Mouse (Mus musculus) hindbrain, embryonic 12.5 days (tissue): ENCODE results near the gene Wdr25. TPM values are rescaled to one million over a fixed set of nuclear protein-coding genes. Genes with fewer than 3 reads are reported as not detected.

Experiments used
- ATAC-seq: fragments of 200-750 bp; cut with Nextera tagmentation; 2 replicates; pipeline ENCODE4 v1.8.0; 2017; ENCODE audit warnings: moderate TSS enrichment; ENCODE audit not compliant: low FRiP score
- H3K27ac ChIP-seq: fragments of 300-500 bp; sonication (generic); 2 replicates; pipeline ENCODE4 v1.5.1; 2016; ENCODE audit warnings: mild to moderate bottlenecking
- H3K27me3 ChIP-seq: fragments of 300-500 bp; sonication (generic); 2 replicates; pipeline ENCODE4 v1.6.1; 2016; ENCODE audit warnings: mild to moderate bottlenecking
- H3K36me3 ChIP-seq: fragments of 300-500 bp; sonication (generic); 2 replicates; pipeline ENCODE4 v1.6.1; 2016; ENCODE audit warnings: mild to moderate bottlenecking
- H3K4me1 ChIP-seq: fragments of 300-500 bp; sonication (generic); 2 replicates; pipeline ENCODE4 v1.6.1; 2016
- H3K4me2 ChIP-seq: fragments of 300-500 bp; sonication (generic); replicated peaks from 2 replicates; pipeline ENCODE4 v1.6.1; 2016; ENCODE audit warnings: mild to moderate bottlenecking
- H3K4me3 ChIP-seq: fragments of 300-500 bp; sonication (generic); 2 replicates; pipeline ENCODE4 v1.5.1; 2016; ENCODE audit warnings: mild to moderate bottlenecking
- H3K9ac ChIP-seq: fragments of 300-500 bp; sonication (generic); 2 replicates; pipeline ENCODE4 v1.6.1; 2016; ENCODE audit warnings: mild to moderate bottlenecking, moderate library complexity
- H3K9me3 ChIP-seq: fragments of 300-500 bp; sonication (generic); replicated peaks from 2 replicates; pipeline ENCODE4 v1.6.1; 2016; ENCODE audit warnings: mild to moderate bottlenecking
- WGBS: fragments of 180-500 bp; shearing (Covaris S2); methylation state at CpG from one replicate; pipeline ENCODE4 v1.1.7; 2016; 5-methylcytosine and 5-hydroxymethylcytosine counted together
- polyA plus RNA-seq: library from polyadenylated mRNA; unstranded; fragments of >200 nt; fragmentation: Nextera tagmentation; extraction: Ambion mirVana; gene quantifications from 2 replicates; pipeline ENCODE4 v1.2.1, GENCODE M21; 2016

Wdr25 gene
- polyA plus RNA-seq, 1 experiment from 2014 or later: 9.7 TPM

DNA sequence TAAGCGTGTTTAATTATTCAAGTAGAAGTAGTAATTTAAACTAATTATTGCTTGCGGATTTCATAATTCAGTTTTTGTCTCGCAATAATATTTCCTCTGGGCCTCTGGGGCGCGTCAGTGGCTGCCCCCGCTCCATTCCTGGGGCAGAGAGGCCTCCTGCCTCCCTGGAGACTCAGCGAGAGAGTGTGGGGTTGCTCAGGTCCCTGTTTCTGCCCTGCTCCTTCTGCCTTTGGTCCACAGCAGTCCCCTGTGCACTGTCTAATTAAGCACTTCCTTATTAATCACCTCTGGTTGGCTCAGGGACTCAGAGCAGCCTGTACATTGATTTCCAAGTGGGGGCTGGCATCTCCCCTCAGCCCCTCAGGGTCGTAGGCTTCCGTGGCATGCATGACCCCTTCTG lies 24.1 kb downstream of the Wdr25 start:
- ATAC-seq: peak; percentile 37; the same call in 1 of the 2 replicates
- no peak overlapping the region for H3K4me2 ChIP-seq
- peaks cover 63% of the 10 kb centered on the region for H3K4me1 ChIP-seq
- H3K4me3 ChIP-seq: no peak overlapping the region
- H3K27me3 ChIP-seq: no peaks in the 10 kb centered on the region; the same call in 1 of the 2 replicates
- no peak overlapping the region for H3K9ac ChIP-seq
- peak overlapping the region; percentile 57 for H3K27ac ChIP-seq
- WGBS: 43% methylated on average over 9 of the region's 9 CpGs
- no peaks in the 10 kb centered on the region for H3K9me3 ChIP-seq
- no peaks in the 10 kb centered on the region for H3K36me3 ChIP-seq

DNA sequence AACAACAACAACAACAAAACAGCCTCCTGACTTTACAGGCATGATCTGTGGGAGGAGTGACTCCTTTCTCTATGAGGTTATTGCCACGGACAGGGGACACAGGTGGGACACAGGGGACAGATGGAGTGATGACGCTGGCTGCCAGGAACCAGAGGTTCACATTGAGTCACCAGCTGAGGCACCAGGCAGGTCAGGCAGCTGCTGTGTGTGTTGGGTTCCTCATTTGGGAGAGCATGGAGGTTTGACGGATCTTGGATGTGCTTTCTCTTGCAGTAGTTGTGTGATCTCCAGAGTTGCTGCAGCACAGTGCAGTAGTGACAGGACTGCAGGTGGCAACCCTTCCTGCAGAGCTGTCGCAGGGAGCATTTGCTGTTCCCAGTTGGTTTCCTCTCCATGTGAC lies 25.3 kb downstream of the Wdr25 start:
- no peak for ATAC-seq

GRCm38 (mm10) chr12:108926606-108927111 lies 33.2 kb downstream of the Wdr25 start:
- no peaks in the 10 kb centered on the region for H3K9me3 ChIP-seq
- H3K27me3 ChIP-seq: no peaks in the 10 kb centered on the region
- H3K36me3 ChIP-seq: no peaks in the 10 kb centered on the region
- peak overlapping the region; percentile 58 for H3K27ac ChIP-seq
- H3K4me3 ChIP-seq: no peak overlapping the region
- no peak overlapping the region for H3K9ac ChIP-seq
- 34% methylated on average over 10 of the region's 11 CpGs for WGBS
- no peak overlapping the region for H3K4me2 ChIP-seq
- H3K4me1 ChIP-seq: peaks cover 34% of the 10 kb centered on the region
- ATAC-seq: 0 out of 2 replicates have a peak, but pooled peaks have one; percentile 54

More for the DNA sequence above, 25.3 kb downstream of the Wdr25 start:
- Histone ChIP-seq H3K27ac (peak overlapping the region; percentile 57; the same call in 1 of the 2 replicates), H3K4me1 (peaks cover 55% of the 10 kb centered on the region), H3K27me3 (no peaks in the 10 kb centered on the region; the same call in 1 of the 2 replicates), H3K36me3 (no peaks in the 10 kb centered on the region), H3K4me3 (no peak overlapping the region), H3K4me2 (no peak overlapping the region), H3K9ac (no peak overlapping the region), H3K9me3 (no peaks in the 10 kb centered on the region)
- WGBS: 53% methylated on average over 4 of the region's 4 CpGs

DNA sequence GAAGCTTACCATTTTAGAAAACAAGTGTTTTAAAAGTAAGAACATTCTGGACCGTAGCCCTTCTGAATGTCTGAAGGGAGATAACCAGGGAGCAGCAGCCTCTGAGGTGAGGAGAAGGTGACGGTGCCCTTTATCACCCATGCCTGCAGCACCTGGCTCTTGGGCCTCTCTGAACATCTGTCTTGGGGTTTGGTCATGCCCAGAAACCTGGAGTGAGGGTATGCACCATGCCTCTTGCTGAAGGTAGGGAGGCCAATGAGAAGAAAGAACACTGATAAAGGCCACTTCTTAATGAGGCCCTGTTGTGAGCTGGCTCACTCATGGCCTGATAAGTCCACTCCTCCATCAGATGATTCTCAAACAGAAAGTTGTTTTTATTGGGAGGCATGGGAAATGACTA lies 34.8 kb downstream of the Wdr25 start:
- Histone ChIP-seq H3K9ac (no peak overlapping the region), H3K9me3 (no peaks in the 10 kb centered on the region), H3K36me3 (no peaks in the 10 kb centered on the region), H3K4me1 (peaks cover 45% of the 10 kb centered on the region), H3K27ac (peak overlapping the region; percentile 62; the same call in 1 of the 2 replicates), H3K4me3 (no peak overlapping the region), H3K27me3 (no peaks in the 10 kb centered on the region), H3K4me2 (no peak overlapping the region)
- WGBS: 88% methylated on average over 2 of the region's 2 CpGs
- ATAC-seq: no peak

DNA sequence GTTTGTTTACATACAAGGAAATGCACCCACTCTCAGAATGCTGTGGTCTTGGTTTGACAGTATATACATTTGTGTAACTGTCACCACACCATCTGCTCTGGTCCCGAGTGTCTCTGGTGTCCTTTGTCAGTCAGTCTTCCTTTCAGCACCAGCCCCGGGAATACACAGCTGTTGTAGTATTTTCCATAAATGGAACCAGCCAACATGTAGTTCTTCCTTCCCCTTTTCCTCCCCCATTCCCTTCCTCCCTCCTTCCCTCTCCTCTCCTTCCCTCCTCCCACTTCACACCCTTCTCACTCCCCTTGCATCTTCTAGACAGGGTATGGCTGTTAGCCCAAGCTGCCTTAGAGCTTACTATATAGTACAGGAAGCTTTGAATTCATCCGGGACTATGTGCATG lies 36.0 kb downstream of the Wdr25 start:
- Histone ChIP-seq H3K4me1 (peaks cover 47% of the 10 kb centered on the region), H3K4me3 (no peak overlapping the region), H3K27me3 (no peaks in the 10 kb centered on the region), H3K36me3 (no peaks in the 10 kb centered on the region), H3K9me3 (no peaks in the 10 kb centered on the region), H3K4me2 (no peak overlapping the region), H3K27ac (no peak overlapping the region), H3K9ac (no peak overlapping the region)
- WGBS: 59% methylated on average over 3 of the region's 3 CpGs
- no peak for ATAC-seq

GRCm38 (mm10) chr12:108931341-108932053 lies 38.1 kb downstream of the Wdr25 start:
- no peaks in the 10 kb centered on the region for H3K36me3 ChIP-seq

DNA sequence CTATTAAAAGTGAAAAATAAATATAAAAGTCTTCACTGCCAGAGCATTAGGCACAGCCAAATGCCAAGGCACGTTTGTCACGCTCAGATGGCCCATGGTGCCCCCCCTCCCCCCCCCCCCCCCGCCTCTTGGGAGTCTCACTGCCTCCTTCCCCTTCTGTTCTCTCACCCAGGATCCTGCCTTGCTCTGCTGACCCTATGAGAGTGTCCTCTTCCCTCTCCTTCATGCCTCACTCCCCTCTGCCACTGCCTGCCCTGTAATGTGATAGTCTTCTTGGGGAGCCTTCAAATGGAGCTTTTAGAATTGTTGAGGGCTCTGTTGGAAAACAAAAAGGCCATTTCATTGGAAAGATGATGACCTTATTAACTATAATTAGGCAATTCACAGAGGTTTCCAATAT lies 38.7 kb downstream of the Wdr25 start:
- H3K9ac ChIP-seq: no peak overlapping the region
- H3K4me1 ChIP-seq: peaks cover 51% of the 10 kb centered on the region
- H3K9me3 ChIP-seq: no peaks in the 10 kb centered on the region
- H3K27ac ChIP-seq: no peak overlapping the region; the same call in none of the 2 replicates
- whole genome bisulfite sequencing: 45% methylated on average over 2 of the region's 3 CpGs
- no peak for ATAC-seq
- H3K36me3 ChIP-seq: no peaks in the 10 kb centered on the region
- no peaks in the 10 kb centered on the region for H3K27me3 ChIP-seq
- H3K4me3 ChIP-seq: no peak overlapping the region
- no peak overlapping the region for H3K4me2 ChIP-seq

More at GRCm38 (mm10) chr12:108931341-108932053, 38.1 kb downstream of the Wdr25 start:
- Histone ChIP-seq H3K27ac (no peak overlapping the region; the same call in 1 of the 2 replicates), H3K9ac (no peak overlapping the region), H3K9me3 (no peaks in the 10 kb centered on the region), H3K4me1 (peaks cover 47% of the 10 kb centered on the region), H3K27me3 (no peaks in the 10 kb centered on the region), H3K4me2 (no peak overlapping the region), H3K4me3 (no peak overlapping the region)
- 55% methylated on average over 7 of the region's 7 CpGs for WGBS
- ATAC-seq: no peak

GRCm38 (mm10) chr12:108934231-108934630 lies 40.8 kb downstream of the Wdr25 start:
- Histone ChIP-seq H3K36me3 (no peaks in the 10 kb centered on the region), H3K27me3 (no peaks in the 10 kb centered on the region)
- no peak for ATAC-seq

GRCm38 (mm10) chr12:108936834-108937233 lies 43.4 kb downstream of the Wdr25 start:
- Histone ChIP-seq H3K4me3 (no peak overlapping the region), H3K9ac (no peak overlapping the region), H3K27me3 (no peaks in the 10 kb centered on the region), H3K36me3 (no peaks in the 10 kb centered on the region), H3K4me1 (peaks cover 28% of the 10 kb centered on the region), H3K27ac (no peak overlapping the region), H3K9me3 (no peaks in the 10 kb centered on the region), H3K4me2 (no peak overlapping the region)
- ATAC-seq: no peak
- 59% methylated on average over 6 of the region's 6 CpGs for WGBS

More at GRCm38 (mm10) chr12:108934231-108934630, 40.8 kb downstream of the Wdr25 start:
- Histone ChIP-seq H3K4me2 (no peak overlapping the region), H3K4me3 (no peak overlapping the region), H3K9ac (no peak overlapping the region), H3K27ac (no peak overlapping the region), H3K4me1 (peaks cover 35% of the 10 kb centered on the region), H3K9me3 (no peaks in the 10 kb centered on the region)
- 74% methylated on average over 6 of the region's 6 CpGs for WGBS

DNA sequence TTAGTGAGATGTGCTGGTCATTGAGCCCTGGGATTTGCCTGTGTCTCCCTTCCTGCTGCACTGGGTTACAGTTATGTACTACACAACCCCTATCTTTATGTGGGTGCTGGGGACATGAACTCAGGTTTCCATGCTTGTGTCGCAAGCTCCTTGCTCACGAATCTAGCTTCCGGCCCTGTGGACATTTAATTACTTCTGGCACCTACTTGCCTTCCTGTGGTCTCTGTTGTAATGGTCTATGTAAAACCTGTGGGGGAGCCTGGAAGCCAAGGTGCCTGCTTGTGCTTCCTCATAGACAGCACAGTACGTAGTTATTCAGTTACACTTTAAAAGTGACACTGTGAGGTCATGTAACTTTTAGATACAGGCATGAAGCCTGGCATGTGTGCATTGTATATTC lies 44.1 kb downstream of the Wdr25 start:
- WGBS: 88% methylated on average over 4 of the region's 4 CpGs
- H3K4me2 ChIP-seq: no peak overlapping the region
- H3K4me1 ChIP-seq: peaks cover 22% of the 10 kb centered on the region
- H3K4me3 ChIP-seq: no peak overlapping the region
- no peak overlapping the region for H3K27ac ChIP-seq
- ATAC-seq: no peak
- no peaks in the 10 kb centered on the region for H3K9me3 ChIP-seq
- no peak overlapping the region for H3K9ac ChIP-seq
- H3K36me3 ChIP-seq: no peaks in the 10 kb centered on the region
- H3K27me3 ChIP-seq: no peaks in the 10 kb centered on the region

GRCm38 (mm10) chr12:108938844-108939243 lies 45.4 kb downstream of the Wdr25 start:
- WGBS: 80% methylated on average over 5 of the region's 5 CpGs
- Histone ChIP-seq H3K4me1 (peaks cover 19% of the 10 kb centered on the region), H3K27me3 (no peaks in the 10 kb centered on the region), H3K4me2 (no peak overlapping the region), H3K4me3 (no peak overlapping the region), H3K36me3 (no peaks in the 10 kb centered on the region), H3K27ac (peak overlapping the region; percentile 60; the same call in 1 of the 2 replicates), H3K9ac (no peak overlapping the region), H3K9me3 (no peaks in the 10 kb centered on the region)
- ATAC-seq: no peak

GRCm38 (mm10) chr12:108939317-108939716 lies 45.9 kb downstream of the Wdr25 start:
- no peak overlapping the region for H3K4me3 ChIP-seq
- peaks cover 17% of the 10 kb centered on the region for H3K4me1 ChIP-seq
- 62% methylated on average over 9 of the region's 9 CpGs for whole genome bisulfite sequencing
- no peaks in the 10 kb centered on the region for H3K36me3 ChIP-seq
- ATAC-seq: no peak
- H3K27me3 ChIP-seq: no peaks in the 10 kb centered on the region
- no peak overlapping the region for H3K9ac ChIP-seq
- H3K27ac ChIP-seq: peak overlapping the region; percentile 60
- no peaks in the 10 kb centered on the region for H3K9me3 ChIP-seq
- no peak overlapping the region for H3K4me2 ChIP-seq

DNA sequence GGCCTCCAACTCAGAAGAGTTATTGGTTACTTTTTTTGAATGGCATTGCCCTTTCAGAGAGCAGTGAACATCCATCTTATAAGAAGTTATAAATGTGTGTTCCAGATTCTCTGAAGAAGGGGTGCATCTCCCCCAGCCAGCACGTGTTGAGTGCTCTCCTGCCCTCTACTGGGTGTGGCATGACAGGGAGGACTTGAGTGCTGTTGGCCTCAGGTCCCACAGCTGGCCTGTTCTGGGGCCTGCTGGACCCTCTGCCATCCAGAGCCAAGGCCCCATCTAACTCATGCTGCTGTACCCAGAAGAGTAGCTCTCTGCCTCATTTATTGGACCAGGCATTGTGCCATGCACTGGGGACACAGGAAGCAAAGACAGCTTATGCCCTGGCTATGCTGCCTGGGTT lies 46.8 kb downstream of the Wdr25 start:
- no peaks in the 10 kb centered on the region for H3K36me3 ChIP-seq
- no peak for ATAC-seq
- H3K27ac ChIP-seq: no peak overlapping the region
- no peaks in the 10 kb centered on the region for H3K27me3 ChIP-seq
- no peak overlapping the region for H3K9ac ChIP-seq
- H3K9me3 ChIP-seq: no peaks in the 10 kb centered on the region
- peaks cover 17% of the 10 kb centered on the region for H3K4me1 ChIP-seq
- no peak overlapping the region for H3K4me2 ChIP-seq
- H3K4me3 ChIP-seq: no peak overlapping the region
- WGBS: 52% methylated on average over 1 of the region's 1 CpGs
